Mouse (Mus musculus) CH12F3 (cell line): ENCODE data around the gene Pfn4.
"Not testable (repeated sequence)": the region's sequence is repeated elsewhere in the genome, so short reads cannot be mapped to it uniquely, and the experiment has no call there.

Experiments
- in situ Hi-C: fragments of 300-500 bp; cut with MboI; formaldehyde crosslinking; loops from 2 replicates; pipeline ENCODE4 v1.14.3; 2020; ENCODE audit warnings: low sequenced_read_pairs

Gene Pfn4

GRCm38 (mm10) chr12:4768492-4769332 is at the start of gene Pfn4, which contains the start of gene Fam228b:
TSS of gene Pfn4 (plus strand) at chr12:4769022.
TSS of gene Fam228b (minus strand) at chr12:4769267.
- in situ Hi-C loops, result no loop called here

- in situ Hi-C loops, result no loop called here
These were observed 49.6 kb upstream of the Pfn4 start for GRCm38 (mm10) chr12:4719066-4719761.

- in situ Hi-C loops, result no loop called here
These were observed 48.8 kb upstream of the Pfn4 start for GRCm38 (mm10) chr12:4719762-4720754.

GRCm38 (mm10) chr12:4729165-4729564 is 39.7 kb upstream of the Pfn4 start:
- in situ Hi-C loops, result no loop called here

GRCm38 (mm10) chr12:4731629-4732028 is 37.2 kb upstream of the Pfn4 start:
- in situ Hi-C loops, result no loop called here

GRCm38 (mm10) chr12:4732332-4732731 is 36.5 kb upstream of the Pfn4 start:
- in situ Hi-C loops, result no loop called here

GRCm38 (mm10) chr12:4738031-4738576 is 30.7 kb upstream of the Pfn4 start, which contains the start of gene Fam228a:
TSS of gene Fam228a (minus strand) at chr12:4738430.
- in situ Hi-C loops, result no loop called here

GRCm38 (mm10) chr12:4740823-4741222 is 28.0 kb upstream of the Pfn4 start:
- in situ Hi-C loops, result no loop called here

- in situ Hi-C loops, result no loop called here
These were observed 26.6 kb upstream of the Pfn4 start for GRCm38 (mm10) chr12:4742183-4742582.

GRCm38 (mm10) chr12:4744486-4744885 is 24.3 kb upstream of the Pfn4 start:
- in situ Hi-C loops, result no loop called here

- in situ Hi-C loops, result not testable (repeated sequence)
These were observed 14.4 kb upstream of the Pfn4 start for GRCm38 (mm10) chr12:4754451-4754850.

GRCm38 (mm10) chr12:4757060-4757459 is 11.8 kb upstream of the Pfn4 start:
- in situ Hi-C loops, result no loop called here

- in situ Hi-C loops, result no loop called here
These were observed 506 bp downstream of the Pfn4 start for GRCm38 (mm10) chr12:4769333-4769723.

GRCm38 (mm10) chr12:4774895-4775587 is 6.2 kb downstream of the Pfn4 start:
- in situ Hi-C loops, result no loop called here

GRCm38 (mm10) chr12:4775588-4775949 is 6.7 kb downstream of the Pfn4 start:
- in situ Hi-C loops, result no loop called here

GRCm38 (mm10) chr12:4777734-4778133 is 8.9 kb downstream of the Pfn4 start:
- in situ Hi-C loops, result no loop called here

- in situ Hi-C loops, result no loop called here
These were observed 11.4 kb downstream of the Pfn4 start for GRCm38 (mm10) chr12:4780245-4780644.

- in situ Hi-C loops, result no loop called here
These were observed 12.4 kb downstream of the Pfn4 start for GRCm38 (mm10) chr12:4781270-4781669.

- in situ Hi-C loops, result not testable (repeated sequence)
These were observed 13.0 kb downstream of the Pfn4 start for GRCm38 (mm10) chr12:4781725-4782404.
